Mouse (Mus musculus): Measurements from ENCODE around the gene Cdc14a.

The Cdc14a gene

GRCm38 (mm10) chr3:116412954-116413724, 10.7 kb downstream of the Cdc14a start:
- DNase-seq = no peak

- DNase-seq = no peak
Observed at GRCm38 (mm10) chr3:116410051-116410450, 13.8 kb downstream of the Cdc14a start.

GRCm38 (mm10) chr3:116409486-116409885, 14.3 kb downstream of the Cdc14a start:
- no peak for DNase-seq

GRCm38 (mm10) chr3:116408856-116409255, 15.0 kb downstream of the Cdc14a start:
- no peak for DNase-seq

DNA sequence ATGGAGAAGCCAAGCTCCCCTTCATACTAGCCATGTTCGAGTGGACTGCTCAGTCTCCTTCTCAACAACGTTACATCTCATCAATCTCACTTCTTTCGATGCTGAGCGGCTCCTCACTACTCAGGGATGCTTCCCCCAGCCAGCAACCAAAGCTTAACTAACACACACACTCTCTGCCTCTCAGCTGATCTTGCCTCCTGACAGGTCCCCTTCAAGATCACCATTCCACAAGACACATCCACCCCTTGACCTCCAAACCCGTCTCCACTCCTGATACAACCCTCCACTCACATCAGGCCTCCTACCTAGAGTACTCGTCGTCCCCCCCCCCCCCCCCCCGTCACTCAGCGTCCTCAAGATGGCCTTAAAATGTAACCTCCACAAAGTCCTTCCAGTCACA, 18.3 kb downstream of the Cdc14a start:
- no peak for DNase-seq

DNA sequence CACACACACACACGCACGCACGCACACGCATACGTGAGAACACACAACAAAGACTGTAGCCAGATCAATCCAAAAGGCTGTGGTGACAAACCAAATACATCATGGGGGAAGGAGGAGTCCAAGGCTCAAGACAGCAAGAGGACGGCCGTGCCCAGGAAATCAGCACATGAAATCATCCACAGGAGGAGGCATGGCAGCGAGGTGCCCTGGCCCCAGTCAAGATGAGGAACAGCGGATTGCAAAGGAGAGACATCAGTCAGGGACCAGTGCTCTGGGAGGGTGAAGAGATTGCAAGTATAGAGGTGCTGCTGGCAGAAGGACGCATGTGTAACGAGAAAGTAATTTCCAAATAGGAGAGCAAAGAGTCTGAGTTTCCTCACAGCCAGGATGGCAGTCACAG, 22.4 kb downstream of the Cdc14a start:
- no peak for DNase-seq

GRCm38 (mm10) chr3:116399349-116400090, 24.3 kb downstream of the Cdc14a start:
- DNase-seq = no peak

DNA sequence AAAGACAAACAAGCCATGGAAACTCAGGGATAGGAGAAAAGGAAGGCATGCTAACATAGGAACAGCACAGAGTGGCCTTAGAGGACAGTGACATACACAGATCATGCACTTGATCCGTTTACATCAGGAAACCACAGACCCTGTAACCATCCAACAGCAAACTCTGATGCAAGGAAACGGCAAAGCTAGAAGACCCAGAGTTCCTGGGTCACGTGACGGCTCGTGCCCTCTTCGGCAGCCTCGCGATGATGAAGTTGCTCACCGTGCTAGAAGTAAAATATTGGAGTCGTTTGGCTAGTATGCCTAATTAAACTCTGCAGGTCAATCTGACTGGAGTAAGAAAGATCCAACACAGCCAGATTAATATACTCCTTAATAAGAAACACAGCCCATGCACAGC, 25.3 kb downstream of the Cdc14a start:
- no peak for DNase-seq

GRCm38 (mm10) chr3:116397976-116398375, 25.9 kb downstream of the Cdc14a start:
- no peak for DNase-seq

GRCm38 (mm10) chr3:116397341-116397740, 26.5 kb downstream of the Cdc14a start:
- no peak for DNase-seq

- no peak for DNase-seq
Observed at GRCm38 (mm10) chr3:116396571-116396970, 27.3 kb downstream of the Cdc14a start.

- no peak for DNase-seq
Observed at GRCm38 (mm10) chr3:116394885-116395390, 28.9 kb downstream of the Cdc14a start.

DNA sequence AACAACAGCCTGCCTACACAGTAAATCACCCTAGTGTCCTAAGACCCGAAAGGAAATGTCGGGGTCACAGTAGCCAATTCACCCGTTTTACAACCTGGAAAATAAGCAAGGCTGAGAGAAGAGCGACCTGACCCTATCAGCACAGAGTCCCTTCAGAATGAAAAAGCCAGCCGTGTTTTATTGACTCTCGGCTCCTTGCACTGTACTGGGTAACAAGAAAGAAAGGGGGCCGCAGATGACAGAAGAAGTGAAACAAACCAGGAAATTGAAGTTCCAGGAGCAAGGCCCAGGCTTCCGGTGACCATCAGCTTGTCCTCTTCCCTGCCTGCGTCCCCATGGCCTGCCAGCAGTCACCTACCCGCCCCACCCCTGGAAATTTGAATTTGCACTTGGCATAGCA, 32.4 kb downstream of the Cdc14a start:
- DNase-seq = no peak

DNA sequence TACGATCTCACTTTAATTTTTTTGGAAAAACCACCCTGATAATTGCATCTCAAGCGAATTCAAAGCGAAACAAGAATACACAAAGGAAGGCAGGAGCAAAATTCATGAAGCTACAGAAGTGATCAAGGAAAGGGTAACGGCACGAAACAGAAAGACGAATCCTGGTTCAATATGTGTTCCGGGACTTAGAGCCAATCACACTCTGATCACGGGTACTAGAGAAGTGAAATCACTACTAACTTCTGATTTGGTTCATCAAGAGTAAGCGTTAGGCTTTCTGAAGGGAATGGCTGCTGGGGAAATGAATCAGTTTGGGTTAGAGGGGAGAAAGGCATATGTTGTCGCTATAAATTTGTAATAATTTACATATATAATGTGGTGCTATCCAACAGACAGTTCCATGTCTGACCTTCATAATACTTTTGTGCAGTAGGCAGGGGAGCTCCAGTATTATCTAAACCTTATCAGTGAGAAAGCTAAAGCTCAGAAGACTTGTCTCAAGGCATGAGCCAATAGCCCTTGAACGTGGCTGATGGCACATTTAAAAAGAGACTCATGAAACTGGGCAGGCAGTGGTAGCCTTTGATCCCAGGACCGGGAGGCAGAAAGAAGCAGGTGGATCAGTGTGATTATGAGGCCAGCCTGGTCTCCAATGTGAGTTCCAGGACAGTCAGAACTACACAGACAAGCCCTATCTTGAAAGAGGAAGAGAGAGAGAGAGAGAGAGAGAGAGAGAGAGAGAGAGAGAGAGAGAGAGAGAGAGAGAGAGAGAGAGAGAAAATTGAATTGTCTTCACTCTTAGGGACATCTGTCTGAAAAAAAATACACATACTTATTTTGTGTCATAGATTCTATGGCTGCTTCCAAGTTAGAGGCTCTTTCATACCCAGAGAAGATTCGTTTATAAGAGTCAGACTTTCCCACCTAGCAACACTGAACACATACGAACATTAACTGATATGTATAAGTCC, 34.0 kb downstream of the Cdc14a start:
- DNase-seq = no peak

DNA sequence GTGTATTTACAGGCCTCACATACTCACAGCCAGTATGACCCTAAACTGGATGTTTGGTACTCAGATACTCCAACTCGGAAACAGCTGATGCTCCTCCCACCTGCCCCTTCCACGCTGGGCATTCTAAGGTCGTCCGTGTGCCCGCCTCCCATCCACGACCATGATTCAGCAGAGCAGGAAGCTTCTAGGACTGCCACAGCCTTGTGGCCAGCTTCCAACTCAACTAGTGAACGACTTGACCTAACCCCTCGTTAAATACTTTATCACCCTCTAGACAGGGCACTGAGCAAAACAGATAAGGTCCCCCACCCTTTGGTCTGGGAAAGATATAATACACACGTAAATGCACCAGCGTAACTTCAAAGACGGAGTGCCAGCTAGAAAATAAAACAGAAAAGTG, 35.0 kb downstream of the Cdc14a start:
- no peak for DNase-seq

- DNase-seq = no peak
Observed at GRCm38 (mm10) chr3:116386886-116387285, 36.9 kb downstream of the Cdc14a start.

DNA sequence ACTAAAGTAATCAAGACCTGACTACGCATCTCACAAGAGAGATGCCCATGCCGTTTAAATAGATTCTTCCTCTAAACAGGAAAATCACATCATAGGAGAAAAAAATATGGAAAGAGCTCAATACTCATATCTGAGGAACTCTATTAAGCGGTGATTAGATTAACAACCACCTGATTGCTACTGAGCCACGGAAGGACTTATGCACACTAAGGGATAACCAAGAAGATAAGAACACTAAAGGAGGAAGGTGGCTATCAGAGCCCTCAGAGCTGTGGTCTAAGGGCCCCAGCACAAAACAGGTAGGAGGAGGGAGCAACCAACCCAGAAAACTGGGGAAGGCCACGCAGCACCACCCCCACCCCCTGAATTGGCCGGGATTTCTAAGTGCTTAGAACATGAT, 37.5 kb downstream of the Cdc14a start:
- no peak for DNase-seq

DNA sequence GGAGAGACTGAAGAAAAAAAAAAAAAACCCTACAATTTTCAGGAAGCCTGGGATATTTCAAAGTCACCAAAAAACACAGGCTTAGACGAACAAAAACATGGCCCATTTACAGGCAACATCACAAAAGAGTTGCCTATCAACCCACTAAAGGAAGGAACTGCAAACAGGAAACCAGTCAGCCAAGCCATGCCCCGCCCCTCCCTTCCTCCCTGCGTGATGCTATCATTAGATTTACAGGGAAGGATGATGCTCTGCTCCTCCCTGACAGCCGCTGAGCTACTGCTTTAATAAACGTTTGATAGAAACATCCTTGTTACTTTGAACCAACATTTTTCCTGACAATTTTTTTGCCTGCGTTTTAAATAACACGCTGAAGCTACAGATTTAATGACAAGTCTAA, 39.5 kb downstream of the Cdc14a start:
- DNase-seq = no peak

DNA sequence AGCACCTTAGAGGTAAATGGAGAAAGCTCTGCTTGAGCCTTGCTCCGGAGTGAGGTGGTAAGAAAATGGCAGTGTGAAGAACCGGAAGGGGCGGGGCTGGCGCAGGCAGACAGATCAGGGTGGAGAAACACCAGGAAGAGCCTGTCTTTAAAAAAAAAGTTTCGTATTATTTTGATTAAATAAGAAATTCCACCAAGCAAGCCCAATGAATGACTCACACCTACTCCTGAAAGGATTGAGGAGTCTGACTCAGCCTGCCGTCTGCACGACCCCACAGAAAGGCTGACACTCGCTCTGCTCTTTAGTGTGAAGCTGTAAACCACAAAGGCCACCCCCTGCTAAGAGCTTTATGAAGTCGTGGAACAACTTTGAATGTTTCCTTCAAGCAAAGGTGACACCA, 43.5 kb downstream of the Cdc14a start:
- no peak for DNase-seq

DNA sequence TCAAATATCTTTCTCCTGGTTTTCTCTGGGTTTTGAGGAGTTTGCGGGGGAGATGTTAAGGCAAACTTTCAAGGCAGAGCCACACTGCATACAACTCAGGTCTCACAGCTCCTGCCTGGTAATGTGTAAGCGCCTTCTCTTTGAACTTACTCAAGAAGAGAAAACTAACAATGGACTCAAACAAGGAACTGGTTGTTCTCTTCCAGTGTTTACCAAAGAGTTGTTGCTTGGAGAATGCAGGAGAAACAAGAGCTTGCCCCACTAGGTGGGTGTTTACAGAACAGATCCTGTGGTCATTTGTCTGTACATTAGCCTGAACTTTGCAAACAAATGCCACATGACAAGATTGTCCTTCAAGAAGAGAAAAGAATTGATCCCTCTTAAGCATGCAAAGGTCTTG, 48.4 kb downstream of the Cdc14a start:
- DNase-seq = no peak

DNA sequence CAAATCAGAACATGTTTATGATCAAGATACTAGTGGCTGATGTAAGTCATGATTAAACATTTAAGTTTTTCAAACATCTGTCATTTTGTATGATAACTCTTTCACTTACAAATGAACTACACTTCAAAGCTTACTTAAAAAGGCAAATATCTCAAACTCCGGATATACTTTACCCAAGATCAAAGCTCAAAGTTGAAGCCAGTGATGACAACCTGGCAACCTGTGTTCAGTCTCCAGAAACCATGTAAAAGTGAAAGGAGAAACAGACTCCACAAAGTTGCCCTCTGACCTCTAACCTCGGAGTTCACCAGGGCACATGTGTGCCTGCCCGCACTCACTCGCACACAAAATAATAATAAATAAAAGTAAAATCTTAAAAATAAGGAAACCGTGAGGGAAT, 49.3 kb downstream of the Cdc14a start:
- DNase-seq = no peak

GRCm38 (mm10) chr3:116373196-116373595, 50.6 kb downstream of the Cdc14a start:
- DNase-seq = no peak

DNA sequence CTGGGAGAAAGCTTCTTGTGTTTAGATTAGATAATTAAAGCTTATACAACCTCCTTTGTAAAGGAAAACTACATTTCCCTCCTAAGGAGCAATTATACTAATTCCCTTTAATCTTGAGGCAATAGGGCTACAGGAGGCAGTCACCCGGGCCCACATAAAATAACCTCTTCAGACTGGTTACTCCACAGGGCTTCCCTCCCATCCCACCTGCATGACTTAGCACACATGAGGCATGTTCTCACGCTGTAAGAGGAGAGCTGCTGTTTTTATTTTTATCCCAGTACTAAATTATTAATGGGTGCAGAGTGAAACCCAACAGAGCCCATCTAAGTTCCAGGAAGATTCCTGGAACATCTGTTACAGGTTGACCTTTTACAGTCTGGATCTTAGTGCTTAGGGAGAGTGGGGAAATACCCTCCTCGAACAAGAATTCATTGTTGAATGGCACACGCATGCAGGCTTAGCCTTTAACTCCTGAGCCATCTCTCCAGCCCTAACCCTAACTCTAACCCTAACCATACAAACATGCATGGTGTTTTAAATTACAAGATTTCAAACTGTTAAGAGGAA, 54.9 kb downstream of the Cdc14a start:
- DNase-seq = no peak
